Mouse (Mus musculus): ENCODE results near the gene Rab5c.

DNA sequence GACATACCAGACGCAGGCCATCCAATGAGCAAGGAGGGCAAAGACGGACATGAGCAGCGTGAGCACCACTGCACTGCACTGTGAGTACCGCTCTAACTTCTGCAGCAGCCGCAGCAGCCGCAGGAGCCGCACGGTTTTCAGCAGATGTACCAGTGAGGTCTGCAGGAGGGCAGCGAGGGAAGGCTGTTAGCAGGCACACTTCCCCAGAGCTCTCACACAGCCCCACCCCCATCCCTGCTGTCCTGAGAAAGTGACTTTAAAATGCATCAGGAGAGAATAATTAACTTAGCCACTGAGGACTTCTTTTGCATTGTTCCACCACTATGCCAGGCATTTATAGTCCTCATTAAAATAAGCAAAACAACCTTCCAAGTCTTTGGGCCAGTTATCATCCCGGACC is 14.3 kb upstream of the Rab5c start:
- TF ChIP-seq CTCF (IDR thresholded peaks at IDR 0.05; ENCODE audit: insufficient read depth, low read depth, low read length), result no peak
- no peak for TF ChIP-seq POLR2A (IDR thresholded peaks at IDR 0.05; ENCODE audit: insufficient read depth, low read depth, low read length)
